Mouse (Mus musculus) liver, embryonic 14.5 days (tissue): ENCODE measurements around the gene Runx2. TPM values are rescaled to one million over a fixed set of nuclear protein-coding genes. Genes with fewer than 3 reads are reported as not detected.

ENCODE experiments used
- ATAC-seq: fragments of 200-750 bp; cut with Nextera tagmentation; 2 replicates; pipeline ENCODE4 v1.8.0; 2017; ENCODE audit warnings: moderate number of reproducible peaks, mild to moderate bottlenecking, moderate library complexity; ENCODE audit not compliant: insufficient read depth
- DNase-seq, 3 experiments: peaks; one replicate each; pipeline ENCODE4 v3.0.0-alpha.2; 2012 to 2013; ENCODE audit warnings: low read depth in 3 of 3, low spot score in 3 of 3
- H3K27ac ChIP-seq: fragments of 300-500 bp; sonication (generic); 2 replicates; pipeline ENCODE4 v1.5.1; 2014; ENCODE audit warnings: moderate library complexity, mild to moderate bottlenecking, control low read depth, inconsistent platforms
- H3K27me3 ChIP-seq: fragments of 300-500 bp; sonication (generic); 2 replicates; pipeline ENCODE4 v1.6.1; 2014; ENCODE audit warnings: mild to moderate bottlenecking, low read length, moderate library complexity; ENCODE audit not compliant: control insufficient read depth, insufficient read depth
- H3K36me3 ChIP-seq: fragments of 300-500 bp; sonication (generic); replicated peaks from 2 replicates; pipeline ENCODE4 v1.6.1; 2014; ENCODE audit warnings: low read depth; ENCODE audit not compliant: control insufficient read depth, insufficient read depth
- H3K4me1 ChIP-seq, 2 experiments: fragments of 200-500 bp in 1 of 2; fragments of 300-500 bp in 1 of 2; sonication (generic) in 1 of 2; replicated peaks; 2 replicates each; pipeline ENCODE4 v1.6.1; 2012 to 2014; ENCODE audit warnings: antibody characterized with exemption in 1 of 2, inconsistent platforms in 1 of 2, low read length in 1 of 2; ENCODE audit not compliant: control insufficient read depth in 2 of 2, insufficient read depth in 2 of 2
- H3K4me2 ChIP-seq: fragments of 300-500 bp; sonication (generic); 2 replicates; pipeline ENCODE4 v1.6.1; 2014; ENCODE audit warnings: low read depth, mild to moderate bottlenecking, control low read depth, moderate library complexity
- H3K4me3 ChIP-seq, 2 experiments: fragments of 200-500 bp in 1 of 2; fragments of 300-500 bp in 1 of 2; sonication (generic) in 1 of 2; 2 replicates each; pipeline ENCODE4 v1.5.1; 2012 to 2014; ENCODE audit warnings: low read depth in 2 of 2, low read length in 2 of 2, mild to moderate bottlenecking in 2 of 2, control low read depth in 1 of 2, inconsistent platforms in 1 of 2, moderate library complexity in 1 of 2; ENCODE audit not compliant: insufficient read depth in 1 of 2
- H3K9ac ChIP-seq: fragments of 300-500 bp; sonication (generic); replicated peaks from 2 replicates; pipeline ENCODE4 v1.6.1; 2014; ENCODE audit warnings: mild to moderate bottlenecking, control low read depth, moderate library complexity
- H3K9me3 ChIP-seq: fragments of 300-500 bp; sonication (generic); 2 replicates; pipeline ENCODE4 v1.6.1; 2016; ENCODE audit warnings: low read length, mixed read lengths; ENCODE audit not compliant: control insufficient read depth
- CTCF ChIP-seq: IDR thresholded peaks from 2 replicates; pipeline ENCODE4 v1.5.1; 2016; ENCODE audit warnings: antibody characterized with exemption, low read depth, control low read depth
- EP300 ChIP-seq: IDR thresholded peaks from 2 replicates; pipeline ENCODE4 v1.6.1; 2016; ENCODE audit warnings: antibody characterized with exemption, low read depth
- WGBS: fragments of 180-500 bp; shearing (Covaris S2); extraction: QIAGEN DNeasy Blood & Tissue Kit; methylation state at CpG from one replicate; pipeline ENCODE4 v1.1.7; 2014; ENCODE audit not compliant: insufficient replicate concordance; 5-methylcytosine and 5-hydroxymethylcytosine counted together
- polyA plus RNA-seq, 2 experiments: library from polyadenylated mRNA; depleted of rRNA in 1 of 2; stranded (reverse) in 1 of 2; unstranded in 1 of 2; fragments of >200 nt; fragmentation: Nextera tagmentation in 1 of 2; extraction: Ambion mirVana in 1 of 2; gene quantifications; 2 replicates each; pipeline versions ENCODE4 v1.2.1 to v1.2.3; 2012 to 2014

Runx2 gene
- polyA plus RNA-seq, 2 experiments = 0.58 to 0.65 TPM

GRCm38 (mm10) chr17:44610828-44611227 is 203.8 kb downstream of the Runx2 start:
- H3K4me2 ChIP-seq = no peak overlapping the region
- no peaks in the 10 kb centered on the region for H3K36me3 ChIP-seq
- no peak overlapping the region for H3K27ac ChIP-seq
- no peaks in the 10 kb centered on the region for H3K9me3 ChIP-seq
- H3K27me3 ChIP-seq = no peaks in the 10 kb centered on the region
- no peak overlapping the region for H3K4me3 ChIP-seq
- DNase-seq = no peak
- no peak for ATAC-seq
- TF ChIP-seq CTCF (no peak), EP300 (no peak)
- 57% methylated on average over 6 of the region's 6 CpGs for WGBS
- H3K4me1 ChIP-seq = 0 out of 4 replicates have a peak, but pooled peaks cover 0 to 3% of the 10 kb centered on the region in 2 experiments
- H3K9ac ChIP-seq = no peak overlapping the region

GRCm38 (mm10) chr17:44609897-44610641 is 204.5 kb downstream of the Runx2 start:
- no peak for DNase-seq
- Histone ChIP-seq H3K36me3 (no peaks in the 10 kb centered on the region), H3K4me2 (no peak overlapping the region), H3K9ac (no peak overlapping the region), H3K4me1 (0 out of 4 replicates have a peak, but pooled peaks cover 0 to 3% of the 10 kb centered on the region in 2 experiments), H3K27ac (no peak overlapping the region), H3K4me3 (no peak overlapping the region), H3K27me3 (no peaks in the 10 kb centered on the region), H3K9me3 (no peaks in the 10 kb centered on the region)
- 48% methylated on average over 4 of the region's 5 CpGs for WGBS
- TF ChIP-seq CTCF (no peak), EP300 (no peak)
- no peak for ATAC-seq

GRCm38 (mm10) chr17:44609356-44609755 is 205.2 kb downstream of the Runx2 start:
- WGBS = 66% methylated on average over 10 of the region's 10 CpGs

GRCm38 (mm10) chr17:44608907-44609306 is 205.7 kb downstream of the Runx2 start:
- H3K27ac ChIP-seq = no peak overlapping the region
- H3K4me3 ChIP-seq = no peak overlapping the region
- no peak overlapping the region for H3K4me2 ChIP-seq
- DNase-seq (no peak), ATAC-seq (no peak)
- no peak for TF ChIP-seq CTCF
- TF ChIP-seq EP300 = no peak
- 26% methylated on average over 4 of the region's 4 CpGs for WGBS
- 0 out of 4 replicates have a peak, but pooled peaks cover 0 to 3% of the 10 kb centered on the region in 2 experiments for H3K4me1 ChIP-seq
- H3K9me3 ChIP-seq = no peaks in the 10 kb centered on the region
- H3K9ac ChIP-seq = no peak overlapping the region
- no peaks in the 10 kb centered on the region for H3K36me3 ChIP-seq
- no peaks in the 10 kb centered on the region for H3K27me3 ChIP-seq

More at GRCm38 (mm10) chr17:44609356-44609755, 205.2 kb downstream of the Runx2 start:
- H3K4me2 ChIP-seq = no peak overlapping the region
- no peaks in the 10 kb centered on the region for H3K27me3 ChIP-seq
- H3K27ac ChIP-seq = no peak overlapping the region
- H3K9me3 ChIP-seq = no peaks in the 10 kb centered on the region
- H3K9ac ChIP-seq = no peak overlapping the region
- H3K4me1 ChIP-seq = 0 out of 4 replicates have a peak, but pooled peaks cover 0 to 3% of the 10 kb centered on the region in 2 experiments
- no peak overlapping the region for H3K4me3 ChIP-seq
- TF ChIP-seq EP300 = no peak
- no peak for TF ChIP-seq CTCF
- H3K36me3 ChIP-seq = no peaks in the 10 kb centered on the region
- no peak for ATAC-seq
- no peak for DNase-seq

DNA sequence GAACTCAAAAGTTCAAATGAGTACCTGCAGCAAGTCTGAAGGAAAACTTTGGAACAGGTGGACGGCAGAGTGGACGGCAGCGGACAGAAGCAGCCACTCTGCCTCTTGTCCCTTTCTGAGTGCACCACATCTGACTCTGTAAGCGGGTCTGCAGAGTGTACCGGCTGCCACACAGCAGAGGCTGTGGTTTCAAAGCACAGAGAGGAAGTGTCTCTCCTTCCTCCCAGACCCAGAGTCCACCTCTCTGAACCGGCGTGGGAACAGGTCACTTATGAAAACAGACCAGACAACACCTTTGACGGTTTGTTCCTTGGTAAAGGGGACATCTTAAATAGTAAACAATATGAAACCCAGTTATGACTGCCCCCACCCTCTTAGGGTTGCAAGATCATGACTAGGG is 207.2 kb downstream of the Runx2 start:
- H3K9ac ChIP-seq = no peak overlapping the region
- H3K27ac ChIP-seq = no peak overlapping the region
- no peak for ATAC-seq
- no peaks in the 10 kb centered on the region for H3K36me3 ChIP-seq
- 31% methylated on average over 8 of the region's 8 CpGs for WGBS
- H3K9me3 ChIP-seq = no peaks in the 10 kb centered on the region
- TF ChIP-seq EP300 (no peak), CTCF (no peak)
- no peak overlapping the region for H3K4me3 ChIP-seq
- no peaks in the 10 kb centered on the region for H3K27me3 ChIP-seq
- H3K4me2 ChIP-seq = no peak overlapping the region
- 0 out of 4 replicates have a peak, but pooled peaks cover 0 to 3% of the 10 kb centered on the region in 2 experiments for H3K4me1 ChIP-seq
- no peak for DNase-seq
